Mouse (Mus musculus) adrenal gland, adult 8-10 months (tissue): ENCODE data around the gene Cpt2. TPM values are rescaled to one million over a fixed set of nuclear protein-coding genes. Genes with fewer than 3 reads are reported as not detected.

Experiments
- DNase-seq: peaks from one replicate; pipeline ENCODE4 v3.0.0; 2022
- total RNA-seq, 4 experiments: library from RNA; stranded (reverse); gene quantifications; 2 replicates each; pipeline ENCODE4 v1.2.4; 2022

The Cpt2 gene
- total RNA-seq = 100 to 1,000 TPM in 3 of 4 experiments, 10 to 100 TPM in 1; 92.3 to 198 (median 141) TPM

DNA sequence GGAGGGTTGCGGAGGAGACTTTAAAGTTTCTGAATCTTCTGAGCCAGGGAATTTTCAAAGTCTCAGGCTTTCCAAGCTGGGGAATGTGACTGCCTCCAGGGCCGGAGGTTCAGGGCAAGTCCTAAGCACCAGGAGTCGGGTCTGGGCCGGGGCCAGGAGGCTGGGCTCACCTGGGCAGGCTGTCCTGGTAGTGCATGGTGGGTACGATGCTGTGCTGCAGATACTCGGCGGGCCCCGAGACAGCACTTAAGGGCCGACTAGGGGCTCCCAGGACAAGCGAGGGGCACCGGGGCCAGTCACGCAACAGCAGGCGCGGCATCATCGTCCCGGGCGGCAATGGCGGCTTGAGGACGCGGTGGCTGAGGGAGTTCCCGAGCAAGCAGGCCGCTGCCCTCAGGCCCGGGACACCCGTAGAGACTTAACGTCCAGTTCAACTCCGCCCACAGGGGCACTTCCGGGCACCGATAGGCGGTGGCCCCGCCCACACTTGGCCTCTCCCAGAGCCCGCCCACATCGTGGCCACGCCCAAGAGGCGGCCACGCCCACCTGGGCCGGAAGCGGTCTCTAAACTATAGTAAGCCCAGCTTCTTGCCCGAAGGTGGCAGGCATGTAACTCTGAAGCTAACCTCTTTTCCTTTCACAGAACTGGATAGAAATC is at the start of gene Cpt2:
Gene Cpt2 (minus strand): TSS at position 466 of the 658 bp plus-strand sequence.
- peak; percentile 94 for DNase-seq

DNA sequence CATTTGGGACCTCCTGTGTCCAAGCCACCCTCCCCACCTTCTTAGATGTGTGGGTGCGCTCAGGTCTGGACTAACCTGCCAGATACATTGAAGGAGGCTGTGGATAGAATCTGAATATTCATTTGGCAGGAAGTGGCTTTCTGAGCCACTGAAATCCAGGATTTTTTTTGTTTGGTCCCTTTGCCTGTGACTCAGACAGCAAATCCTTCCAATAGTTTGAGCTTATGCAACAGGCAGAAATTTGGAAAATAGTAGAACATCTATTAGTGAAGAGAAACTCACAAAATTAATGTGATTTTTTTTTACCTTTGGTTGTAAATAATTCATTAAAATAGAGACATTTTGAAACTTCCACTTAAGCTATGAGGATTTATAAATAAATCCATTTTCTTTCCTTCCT is 47.8 kb upstream of the Cpt2 start:
- no peak for DNase-seq

DNA sequence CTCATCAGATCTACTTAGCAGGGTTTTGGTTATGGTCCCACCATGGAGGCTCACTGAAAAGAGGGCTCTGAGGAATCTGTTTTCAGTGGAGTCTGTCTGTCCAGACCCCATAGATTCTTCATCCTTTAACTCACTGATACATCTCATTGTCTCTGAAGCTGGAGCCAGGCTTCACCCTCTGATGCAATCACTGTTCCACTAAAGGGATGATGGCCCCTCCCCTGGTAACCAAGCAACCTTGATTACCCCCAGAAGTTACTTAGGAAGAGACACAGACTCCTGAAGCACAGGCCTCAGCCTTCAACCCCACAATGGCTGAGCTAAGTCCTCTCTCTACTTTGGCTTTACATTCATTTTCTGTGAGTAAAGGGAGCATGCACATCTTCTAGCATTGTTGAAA is 46.4 kb upstream of the Cpt2 start:
- no peak for DNase-seq

DNA sequence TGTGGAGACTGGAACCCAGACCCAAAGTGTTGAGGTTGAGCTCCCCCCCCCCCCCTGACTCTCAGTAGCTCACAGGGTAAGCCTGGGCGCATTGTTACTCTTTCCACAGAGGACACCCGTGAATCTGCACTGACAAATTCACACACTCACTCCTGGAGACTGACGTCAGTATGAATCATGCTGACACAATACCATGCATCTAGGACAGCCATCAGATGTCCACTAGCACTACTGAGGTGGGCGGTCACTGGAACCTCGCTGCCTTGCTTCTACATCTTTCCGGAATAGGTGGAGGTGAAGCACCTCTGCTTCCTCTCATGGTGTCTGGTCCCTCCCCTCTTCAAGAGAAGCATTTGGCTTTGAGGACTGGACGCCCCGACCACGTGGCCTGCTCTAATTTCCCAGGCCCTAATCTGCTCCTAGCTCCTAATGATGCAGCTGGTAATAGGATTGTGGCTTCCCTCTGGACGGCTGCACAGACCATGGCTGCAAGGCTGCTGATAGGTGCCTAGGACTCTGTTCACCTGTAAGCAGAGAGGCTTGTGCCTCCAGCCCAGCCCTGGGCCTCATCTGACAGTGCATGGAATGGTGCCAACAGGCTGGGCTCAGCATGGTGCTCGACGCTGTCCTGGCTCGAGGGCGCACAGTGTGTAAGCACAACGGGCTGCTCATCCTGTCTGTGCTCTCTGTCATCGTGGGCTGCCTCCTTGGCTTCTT is 44.7 kb upstream of the Cpt2 start, which contains the start of gene Slc1a7:
Gene Slc1a7 (plus strand): TSS at position 367 of the 717 bp plus-strand sequence.
- DNase-seq = no peak

DNA sequence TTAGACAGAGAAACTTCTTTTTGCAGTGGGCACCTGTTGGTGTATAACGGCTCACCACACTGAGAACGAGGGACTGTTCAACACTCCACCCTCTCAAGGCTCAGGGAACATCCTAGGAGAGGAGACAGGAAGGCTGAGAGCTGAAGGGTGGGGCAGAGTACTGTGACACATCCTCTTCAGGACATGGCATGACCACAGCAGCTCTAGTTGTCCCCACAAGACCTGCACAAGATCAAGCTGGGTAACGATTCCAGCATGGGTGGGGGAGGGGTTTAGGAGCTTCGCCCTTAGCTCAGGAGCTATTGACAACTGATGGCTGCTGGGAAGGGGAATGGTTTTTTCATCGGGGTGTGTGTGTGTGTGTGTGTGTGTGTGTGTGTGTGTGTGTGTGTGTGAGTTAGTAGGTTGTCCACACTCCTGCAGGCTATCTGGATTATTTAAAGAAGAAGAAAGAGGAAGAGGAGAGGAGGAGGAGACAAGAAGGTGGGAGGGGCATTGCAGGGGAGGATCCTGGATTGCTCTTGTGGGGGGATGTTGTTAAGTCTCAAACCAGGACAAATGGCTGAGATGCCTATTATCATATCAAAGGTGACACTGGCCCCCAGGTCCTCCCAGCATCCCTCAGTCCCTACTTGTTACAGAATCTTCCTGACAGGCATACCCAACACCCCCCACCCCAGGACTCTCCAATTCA is 43.2 kb upstream of the Cpt2 start:
- no peak for DNase-seq

DNA sequence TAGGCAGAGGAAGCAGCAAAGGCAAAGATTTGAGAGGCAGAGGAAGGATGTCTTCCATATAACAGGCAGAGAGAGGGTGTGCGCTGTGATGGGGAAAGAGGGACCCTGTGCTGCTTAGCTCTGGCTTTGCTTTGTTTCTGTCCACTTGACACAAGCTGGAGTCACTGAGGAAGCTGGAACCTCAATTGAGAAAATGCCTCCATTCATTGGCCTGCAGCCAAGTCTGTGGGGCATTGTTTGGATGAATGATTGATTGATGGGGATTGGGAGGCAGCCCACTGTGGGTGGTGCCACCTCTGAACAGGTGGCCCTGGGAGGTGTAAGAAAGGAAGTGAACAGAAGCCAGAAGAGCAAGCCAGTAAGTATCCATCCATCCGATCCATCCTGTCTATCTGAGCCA is 39.4 kb upstream of the Cpt2 start:
- no peak for DNase-seq

DNA sequence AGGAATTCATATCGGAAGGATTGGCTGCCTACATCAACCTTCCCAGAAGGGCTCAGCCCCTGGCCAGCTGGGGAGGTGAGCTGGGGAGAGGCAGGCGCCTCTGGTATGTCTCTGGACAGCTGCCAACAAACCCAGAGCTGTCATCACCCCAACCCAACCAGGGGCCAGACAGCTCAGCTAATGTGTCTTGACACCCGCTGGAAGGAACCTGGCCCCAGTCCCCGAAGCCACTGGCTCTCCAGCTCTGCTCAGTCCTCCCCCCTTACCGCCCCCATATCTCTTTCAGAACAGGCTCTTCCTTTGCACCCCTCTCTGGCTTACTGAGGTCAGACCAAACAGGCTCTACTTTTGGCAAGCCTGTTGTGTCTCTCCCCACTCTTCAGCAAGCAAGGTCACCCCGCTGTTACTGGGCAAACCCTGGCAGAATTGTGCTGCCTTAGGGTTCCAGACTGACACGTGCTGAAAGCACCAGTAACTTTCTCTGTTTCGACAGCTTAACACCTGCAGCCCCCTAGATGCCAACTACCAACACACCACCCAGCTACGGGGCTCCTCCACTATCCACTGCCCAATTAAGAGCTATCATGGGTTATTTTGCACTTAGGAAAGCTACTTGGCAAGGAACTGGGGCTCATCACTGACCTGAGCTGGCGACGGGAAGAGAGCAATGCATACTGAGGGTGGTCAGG is 38.8 kb upstream of the Cpt2 start:
- DNase-seq = no peak

DNA sequence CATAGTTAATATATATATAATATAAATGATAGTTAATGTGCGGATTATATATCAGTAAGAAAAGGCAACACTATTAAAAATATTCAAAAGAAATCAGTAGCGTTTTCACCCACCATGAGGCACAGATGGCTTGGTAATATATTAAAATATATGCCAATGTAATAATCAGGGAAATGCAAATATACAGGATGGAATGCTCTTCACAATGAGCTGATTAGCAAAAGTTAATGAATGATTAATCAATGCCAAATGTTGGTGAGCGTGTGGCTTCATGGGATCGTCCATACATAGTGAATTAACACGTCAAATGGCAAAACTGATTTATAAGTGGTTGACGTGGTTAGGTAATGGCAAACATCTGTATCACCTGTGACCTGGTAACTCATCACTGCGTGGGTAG is 35.1 kb upstream of the Cpt2 start:
- no peak for DNase-seq

DNA sequence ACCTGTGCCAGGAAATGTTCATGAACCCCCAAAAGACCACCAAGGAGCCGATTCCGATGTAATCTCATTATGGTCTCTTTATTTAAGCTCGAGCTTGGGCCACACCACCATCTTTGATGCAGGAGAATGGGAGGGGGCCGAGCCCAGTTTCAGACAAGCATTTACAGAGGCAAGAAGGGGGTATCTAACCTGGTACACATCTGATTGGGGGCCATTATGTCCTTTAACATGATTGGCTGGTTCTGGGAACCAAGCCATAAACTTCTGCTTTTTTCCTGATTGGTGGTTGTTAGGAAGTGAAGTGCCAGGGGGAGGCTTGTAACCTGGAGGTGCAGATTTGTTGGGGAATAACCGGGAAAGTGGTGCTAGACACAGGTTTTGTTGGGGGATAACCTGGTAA is 32.3 kb upstream of the Cpt2 start:
- no peak for DNase-seq

DNA sequence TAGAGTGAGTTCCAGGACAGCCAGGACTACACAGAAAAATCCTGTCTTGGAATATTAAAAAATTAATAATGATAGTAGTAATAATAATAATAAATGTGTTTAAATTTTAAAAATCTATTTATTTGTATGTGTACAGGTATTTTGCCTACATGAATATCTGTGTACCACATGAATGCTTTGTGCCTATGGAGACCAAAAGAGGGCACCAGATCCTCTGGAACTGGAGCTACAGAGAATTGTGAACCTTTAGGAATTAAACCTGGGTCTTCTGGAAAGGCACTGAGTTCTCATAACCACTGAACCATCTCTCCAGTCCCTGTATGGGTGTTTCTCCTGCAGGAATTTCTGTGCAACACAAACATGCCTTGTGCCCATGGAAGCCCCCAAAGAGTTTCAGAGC is 29.4 kb upstream of the Cpt2 start:
- DNase-seq = no peak

DNA sequence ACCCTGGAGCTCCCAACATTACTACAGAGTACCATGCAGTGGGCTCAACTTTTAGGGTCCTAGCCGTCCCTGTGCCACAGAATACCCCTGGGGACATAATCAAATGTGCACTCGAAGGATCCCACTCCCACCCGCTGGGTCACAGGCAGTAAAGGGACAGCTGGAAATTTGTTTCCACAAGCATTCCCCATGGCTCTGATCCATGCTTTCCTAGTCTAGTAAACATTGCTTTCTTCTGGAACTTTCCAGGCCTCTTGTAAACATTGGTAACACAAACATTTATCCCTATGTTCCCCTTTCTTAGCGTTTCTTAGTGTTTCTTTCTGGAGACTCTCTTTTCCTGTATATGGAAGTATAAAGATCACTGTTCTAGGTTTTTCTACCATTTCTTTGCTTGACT is 26.5 kb upstream of the Cpt2 start:
- DNase-seq = no peak

DNA sequence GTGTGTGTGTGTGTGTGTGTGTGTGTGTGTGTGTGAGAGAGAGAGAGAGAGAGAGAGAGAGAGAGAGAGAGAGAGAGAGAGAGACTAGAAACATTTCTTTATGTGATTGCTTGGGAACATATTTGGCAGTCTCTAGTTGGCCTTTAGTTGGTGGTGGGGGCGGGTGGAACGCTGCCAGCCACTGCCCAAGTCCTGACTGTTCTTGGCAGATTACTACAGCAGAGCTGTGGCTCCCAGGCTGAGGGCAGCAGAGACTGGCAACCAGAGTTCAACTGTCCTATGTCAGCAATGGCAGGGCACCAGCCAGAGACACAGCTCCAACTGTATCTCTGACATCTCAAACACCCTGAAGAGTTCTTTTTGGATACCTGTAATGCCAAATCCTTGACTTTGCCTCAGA is 20.7 kb upstream of the Cpt2 start:
- DNase-seq = no peak

DNA sequence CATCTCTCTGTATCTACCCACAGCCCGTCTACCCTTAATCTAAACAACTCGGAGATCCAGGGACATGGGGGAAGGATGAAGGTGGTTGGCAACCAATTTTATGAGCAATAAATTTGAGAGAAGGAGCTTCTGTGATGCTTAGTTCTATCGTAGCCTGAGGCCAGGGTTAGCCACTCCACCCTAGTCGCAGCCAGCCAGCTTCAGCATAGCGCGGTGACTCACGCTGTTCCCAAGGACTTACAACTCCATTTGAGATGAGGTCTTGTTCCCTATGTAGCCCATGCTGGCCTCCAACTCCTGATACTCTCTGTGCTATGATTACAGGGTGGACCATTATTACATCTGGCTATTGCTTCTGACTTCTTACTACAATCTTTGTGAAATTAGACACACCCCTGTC is 19.3 kb upstream of the Cpt2 start:
- no peak for DNase-seq

DNA sequence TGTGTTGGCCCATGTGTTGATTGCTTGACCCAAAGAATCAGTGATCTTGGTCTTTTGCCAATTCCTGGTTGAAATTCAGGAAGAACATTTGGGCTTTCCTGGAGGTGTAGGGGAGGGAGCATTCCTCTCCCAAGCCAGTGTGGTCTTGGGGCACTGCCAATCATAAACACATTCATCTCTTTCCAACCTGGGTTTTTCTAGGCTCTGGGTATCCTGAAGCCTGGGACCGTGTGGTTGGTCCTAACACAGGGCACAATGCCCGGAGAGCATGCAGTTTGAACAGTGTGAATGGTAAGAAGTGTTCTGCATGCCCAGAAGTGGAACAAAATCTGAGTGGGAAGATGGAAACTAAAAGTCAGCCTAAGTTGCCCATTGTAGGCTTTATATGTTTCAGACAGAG is 14.7 kb upstream of the Cpt2 start:
- DNase-seq = no peak

DNA sequence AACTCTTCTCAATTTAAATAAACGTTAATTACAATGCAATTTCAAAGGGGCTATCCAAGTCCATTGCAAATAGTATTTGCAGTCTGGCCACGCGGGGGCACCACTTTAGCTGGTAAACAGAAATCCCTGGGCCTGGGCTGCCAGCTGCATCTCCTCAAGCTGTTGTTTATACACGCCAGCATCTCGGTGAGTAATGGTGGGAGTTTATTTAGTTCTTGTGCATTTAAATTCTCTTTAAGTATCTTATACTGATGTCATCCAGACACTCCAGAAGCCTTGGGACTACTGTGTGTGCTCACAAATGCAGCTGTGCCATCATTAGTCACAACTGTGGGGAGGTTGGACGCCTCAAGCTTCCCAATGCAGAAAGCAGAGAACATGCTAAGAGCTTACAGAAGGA is 13.9 kb upstream of the Cpt2 start:
- no peak for DNase-seq

DNA sequence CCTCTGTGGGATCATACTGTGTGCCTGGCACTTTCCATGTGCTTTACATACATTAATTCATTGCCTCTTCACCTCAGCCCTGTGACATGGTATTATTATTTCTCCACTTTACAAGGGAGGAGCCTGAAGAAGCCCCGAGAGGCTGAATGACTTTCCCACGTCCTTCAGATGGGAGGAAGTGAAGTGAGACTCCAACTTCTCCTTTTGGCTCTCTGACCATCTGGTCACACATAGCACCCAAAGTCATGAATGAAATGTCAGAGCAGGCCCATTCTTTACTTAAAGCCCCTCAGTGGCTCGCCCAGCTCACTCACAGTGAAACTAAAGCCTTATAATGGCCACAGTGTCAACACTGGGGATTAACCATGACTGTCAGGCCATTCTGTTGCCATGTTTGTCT is 11.8 kb upstream of the Cpt2 start:
- DNase-seq = no peak

DNA sequence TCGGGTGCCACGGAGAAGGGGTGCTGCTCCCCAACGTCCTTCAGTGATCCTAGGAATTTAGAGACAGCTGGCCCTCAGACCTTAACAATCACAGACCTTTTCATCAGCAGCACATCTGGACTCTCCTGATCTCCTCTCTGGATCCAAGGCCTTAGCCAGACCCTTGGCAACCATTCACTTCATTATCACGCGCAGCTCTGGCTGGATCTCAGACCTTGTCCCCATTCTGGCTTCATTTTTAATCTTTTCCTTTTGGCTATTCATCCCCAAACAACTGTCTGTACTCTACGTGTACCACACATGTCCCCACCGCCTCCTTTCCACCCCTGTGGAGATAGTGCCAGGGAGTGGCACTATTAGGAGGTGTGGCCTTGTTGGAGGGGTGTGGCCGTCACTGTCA is 9.8 kb upstream of the Cpt2 start:
- DNase-seq = no peak

DNA sequence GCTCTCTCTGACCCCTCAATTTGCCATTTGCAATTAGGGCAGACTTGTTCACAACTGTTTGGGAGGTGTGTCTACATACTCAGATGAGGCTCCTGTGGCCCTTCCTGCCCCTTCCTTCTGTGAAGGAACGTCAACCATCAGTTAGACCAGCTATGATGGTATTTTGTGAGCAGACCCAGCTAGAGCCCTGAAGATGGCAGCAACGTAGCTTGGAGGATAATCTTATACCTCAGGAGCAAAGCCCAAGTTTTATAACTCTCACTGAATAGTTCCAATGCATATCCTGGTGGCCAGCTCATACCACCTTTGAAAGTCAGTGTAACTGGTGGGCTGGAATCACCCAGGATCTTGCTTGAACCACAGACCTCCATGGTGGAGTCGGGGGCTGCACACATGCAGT is 8.0 kb upstream of the Cpt2 start:
- DNase-seq = no peak

DNA sequence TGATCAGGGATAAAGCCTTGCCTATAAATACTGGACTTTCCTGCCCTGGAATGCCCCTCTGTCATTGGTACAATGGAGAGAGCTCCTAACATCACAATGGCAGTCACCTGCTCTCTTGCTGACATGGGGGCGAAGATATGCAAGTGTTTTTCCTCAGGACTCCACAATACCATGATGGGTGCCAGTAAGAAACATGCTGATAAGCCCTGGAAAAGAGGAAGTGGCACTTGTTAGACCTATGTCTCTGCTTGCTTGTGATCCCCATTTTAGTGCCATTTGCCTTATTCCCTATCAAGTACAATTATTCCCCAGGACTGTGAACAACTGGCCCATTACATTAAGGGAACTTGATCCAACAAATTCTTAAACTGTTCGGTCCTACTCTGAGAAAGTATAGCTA is 5.3 kb upstream of the Cpt2 start:
- no peak for DNase-seq

DNA sequence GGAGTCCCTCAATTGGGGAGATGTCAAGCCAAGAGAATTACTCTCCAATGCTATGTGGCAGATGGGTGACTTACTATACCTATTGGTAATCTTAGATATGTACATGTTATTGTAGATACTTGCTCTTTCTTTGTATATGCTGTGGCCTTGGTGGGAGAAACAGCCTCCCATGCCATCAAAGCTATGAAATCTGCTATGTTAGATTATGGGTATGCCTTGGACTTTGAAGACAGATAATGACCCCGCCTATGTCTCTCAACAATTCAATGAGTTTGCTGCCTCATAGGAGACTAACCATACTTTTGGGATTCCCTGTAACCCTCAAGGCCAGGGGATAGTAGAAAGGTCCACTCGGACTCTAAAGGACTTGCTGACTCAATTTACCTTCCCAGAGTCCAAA is 4.9 kb upstream of the Cpt2 start:
- no peak for DNase-seq

DNA sequence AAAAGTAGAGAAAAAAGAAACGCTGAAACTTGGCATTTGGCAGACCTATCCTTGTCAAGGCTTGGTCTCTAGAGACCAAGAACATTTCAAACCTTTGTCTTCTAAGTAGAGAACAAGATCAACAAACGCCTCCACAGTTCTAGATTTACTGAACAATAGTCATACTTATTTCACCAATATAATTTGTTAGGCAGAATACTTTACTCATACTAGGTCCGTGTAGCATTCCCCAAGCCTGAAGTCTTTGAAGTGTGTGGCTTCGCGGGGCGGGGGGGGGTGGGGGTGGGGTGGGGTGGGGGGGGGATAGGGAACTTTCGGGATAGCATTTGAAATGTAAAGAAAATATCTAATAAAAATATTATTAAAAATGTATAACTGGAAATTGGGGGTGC is 389 bp upstream of the Cpt2 start:
- no peak for DNase-seq

DNA sequence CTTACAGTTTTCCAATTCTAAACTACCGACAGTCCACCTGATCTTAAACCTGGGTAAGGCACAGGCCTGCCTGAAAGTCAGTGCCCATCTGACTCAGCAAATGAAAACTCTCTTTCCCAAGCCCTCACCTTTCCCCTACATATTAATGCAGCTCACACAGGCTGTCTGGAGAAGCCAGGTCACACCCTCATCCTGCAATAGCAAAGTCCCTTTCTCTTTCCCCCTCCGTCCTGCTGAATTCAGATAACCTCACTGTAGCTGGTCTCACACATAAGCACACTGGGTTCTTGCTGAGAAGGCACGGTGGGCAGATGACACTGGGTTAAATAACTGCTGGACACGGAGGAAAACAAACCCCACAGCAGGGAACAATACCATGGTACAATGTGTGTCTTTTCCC is 1.5 kb downstream of the Cpt2 start:
- DNase-seq = peak; percentile 20

DNA sequence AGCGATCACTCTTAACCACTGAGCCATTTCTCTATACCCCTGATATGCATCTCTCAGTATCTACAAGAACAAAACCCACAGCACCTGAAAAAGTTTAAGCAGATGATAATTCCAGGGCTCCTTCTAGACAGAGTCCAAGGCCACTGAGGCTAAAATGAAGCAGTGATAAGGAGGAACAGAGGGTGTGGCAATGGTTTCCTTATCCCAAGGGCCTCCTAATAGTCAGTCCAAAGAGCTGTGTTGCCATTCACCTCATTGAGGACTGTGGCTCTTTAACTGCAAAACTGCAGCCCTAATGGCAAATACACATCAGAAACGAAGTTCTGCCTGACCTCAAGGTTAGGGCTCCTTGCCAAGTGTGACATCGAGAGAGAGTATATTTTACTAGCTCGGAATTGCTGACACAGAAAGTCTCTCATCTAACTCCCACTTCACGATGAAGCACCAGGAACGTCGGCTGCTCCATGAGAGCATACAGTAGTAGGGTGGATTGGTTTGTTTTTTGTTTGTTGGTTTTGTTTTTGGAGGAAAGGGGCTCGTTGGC is 2.2 kb downstream of the Cpt2 start:
- peak; percentile 63 for DNase-seq
